Mouse (Mus musculus): ENCODE measurements at regions not wholly inside any gene's neighbourhood (a gene's known extent, or its start where the extent isn't known, plus 50 kb on each side); places are given as distances from the start of the nearest gene placed in this dataset.
"Not testable (repeated sequence)": the region's sequence is repeated elsewhere in the genome, so short reads cannot be mapped to it uniquely, and the experiment has no call there.

DNA sequence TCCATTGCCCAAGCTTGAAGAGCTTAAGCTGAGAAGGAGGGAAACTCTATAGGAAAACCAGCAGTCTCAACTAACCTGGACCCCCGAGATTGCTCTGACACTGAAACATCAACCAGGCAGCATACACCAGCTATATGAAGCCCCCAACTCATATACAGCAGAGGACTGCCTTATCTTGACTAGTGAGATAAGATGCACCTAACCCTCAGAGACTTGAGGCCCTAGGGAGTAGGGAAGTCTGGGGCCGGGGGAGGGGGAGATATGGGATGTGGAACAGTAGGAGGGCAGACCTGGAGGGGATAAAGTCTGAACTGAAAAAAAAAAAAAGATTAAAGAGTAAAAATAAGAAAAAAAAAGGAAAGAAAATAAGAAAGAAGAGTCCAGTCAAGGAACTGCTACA is 540.5 kb upstream of the Pkdcc start:
- Histone ChIP-seq H3K27ac (no peak overlapping the region), H3K9me3 (no peaks in the 10 kb centered on the region), H3K27me3 (ENCODE audit: insufficient read depth, poor library complexity, severe bottlenecking) (no peaks in the 10 kb centered on the region), H3K4me1 (replicated peaks) (no peaks in the 10 kb centered on the region), H3K36me3 (no peaks in the 10 kb centered on the region), H3K4me3 (no peak overlapping the region)
- 84% methylated on average over 2 of the region's 2 CpGs for WGBS
- DNase-seq (ENCODE audit: low spot score) = no peak

DNA sequence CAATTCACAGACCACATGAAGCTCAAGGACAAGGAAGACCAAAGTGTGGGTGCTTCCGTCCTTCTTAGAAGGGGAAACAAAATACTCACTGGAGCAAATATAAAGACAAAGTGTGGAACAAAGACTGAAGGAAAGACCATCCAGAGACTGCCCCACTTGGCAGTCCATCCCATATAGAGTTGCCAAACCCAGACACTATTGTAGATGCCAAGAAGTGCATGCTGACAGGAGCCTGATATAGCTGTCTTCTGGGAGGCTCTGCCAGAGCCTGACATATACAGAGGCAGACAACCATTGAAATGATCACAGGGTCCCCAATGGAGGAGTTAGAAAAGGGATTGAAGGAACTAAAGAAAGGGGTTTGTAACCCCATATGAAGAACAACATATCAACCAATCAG is 548.5 kb upstream of the Pkdcc start:
- not testable (repeated sequence) for H3K4me1 ChIP-seq (replicated peaks); H3K4me3 ChIP-seq; H3K27me3 ChIP-seq (ENCODE audit: insufficient read depth, poor library complexity, severe bottlenecking); H3K27ac ChIP-seq; DNase-seq (ENCODE audit: low spot score); H3K36me3 ChIP-seq; H3K9me3 ChIP-seq
- 74% methylated on average over 1 of the region's 1 CpGs for WGBS

DNA sequence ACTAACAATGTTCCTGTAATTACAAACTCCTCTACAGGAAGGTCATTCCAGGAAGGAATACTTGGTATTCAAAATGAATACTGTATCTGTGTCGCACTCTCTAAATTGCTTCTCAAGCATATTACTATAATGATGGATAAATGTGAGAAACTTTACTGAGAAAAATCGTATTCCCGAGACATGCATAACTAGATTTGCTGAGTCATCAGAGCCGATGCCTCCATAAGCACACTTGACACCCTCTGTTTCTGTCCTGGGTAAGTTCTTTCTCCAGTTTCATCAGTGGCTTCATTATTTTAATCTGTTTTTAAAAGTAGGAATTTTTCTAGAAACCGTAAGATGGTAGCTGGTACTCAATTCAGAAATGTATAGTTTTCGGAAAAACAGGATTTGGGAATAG is 550.7 kb upstream of the Pkdcc start:
- Histone ChIP-seq H3K27ac (no peak overlapping the region), H3K9me3 (no peaks in the 10 kb centered on the region), H3K4me1 (replicated peaks) (no peaks in the 10 kb centered on the region), H3K36me3 (no peaks in the 10 kb centered on the region), H3K4me3 (no peak overlapping the region), H3K27me3 (ENCODE audit: insufficient read depth, poor library complexity, severe bottlenecking) (no peaks in the 10 kb centered on the region)
- no peak for DNase-seq (ENCODE audit: low spot score)
- 93% methylated on average over 6 of the region's 6 CpGs for WGBS

DNA sequence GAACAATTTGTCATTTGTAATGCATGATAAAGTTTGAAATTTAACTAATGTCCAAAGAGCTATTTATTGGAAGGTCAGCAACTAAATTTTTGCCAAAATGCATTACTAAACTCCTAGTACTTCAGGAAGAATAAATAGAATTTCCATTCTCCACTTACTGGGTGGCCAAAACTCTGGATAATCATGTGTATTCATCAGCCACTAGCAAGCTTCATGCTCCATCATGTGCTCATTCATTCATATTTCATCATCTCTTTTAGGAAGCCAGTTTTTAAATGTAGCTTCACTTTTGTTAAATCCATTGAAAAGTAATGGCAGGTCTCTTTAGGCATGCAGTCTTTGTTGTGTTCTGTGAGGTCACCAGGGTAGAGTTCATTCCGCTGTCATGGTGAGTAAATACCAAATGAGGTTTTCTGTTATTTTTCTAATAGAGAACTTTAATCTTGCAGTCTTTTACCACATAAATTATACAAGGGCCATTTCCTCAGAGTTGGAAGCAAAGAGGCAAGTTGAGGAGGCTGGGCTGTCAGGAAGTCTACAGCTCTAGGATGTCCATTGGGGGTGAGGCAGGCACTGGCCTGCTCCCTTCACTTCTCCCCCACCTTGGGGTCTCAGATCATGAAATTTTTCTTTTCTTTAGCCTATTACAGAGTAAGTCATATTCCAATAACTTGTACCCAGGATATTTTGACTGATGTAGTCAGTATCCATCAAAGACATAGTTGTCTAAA is 578.5 kb upstream of the Pkdcc start:
- no peak overlapping the region for H3K27ac ChIP-seq
- H3K4me1 ChIP-seq (replicated peaks) = no peaks in the 10 kb centered on the region
- 87% methylated on average over 1 of the region's 1 CpGs for WGBS
- no peak overlapping the region for H3K4me3 ChIP-seq
- H3K27me3 ChIP-seq (ENCODE audit: insufficient read depth, poor library complexity, severe bottlenecking) = no peaks in the 10 kb centered on the region
- no peaks in the 10 kb centered on the region for H3K36me3 ChIP-seq
- no peaks in the 10 kb centered on the region for H3K9me3 ChIP-seq
- DNase-seq (ENCODE audit: low spot score) = no peak

DNA sequence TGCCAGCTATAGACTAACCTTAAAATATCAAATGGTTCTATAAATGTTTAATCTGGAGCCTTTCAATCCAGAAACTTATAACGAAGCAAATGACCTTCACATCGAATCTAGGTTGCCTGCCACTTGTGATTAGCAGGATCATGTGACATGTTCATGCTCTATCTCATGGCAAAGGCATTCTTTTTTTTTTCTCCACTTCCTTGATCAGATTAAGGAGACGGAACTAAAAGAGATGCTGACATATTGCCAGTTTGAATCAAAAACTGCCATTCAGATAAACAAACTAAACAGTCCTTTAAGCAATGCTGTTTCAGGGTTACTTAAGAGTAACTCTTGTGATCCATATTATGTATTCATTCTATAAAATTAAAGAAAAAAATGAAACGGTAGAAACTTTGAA is 579.2 kb upstream of the Pkdcc start:
- DNase-seq (ENCODE audit: low spot score) = no peak
- H3K4me3 ChIP-seq = no peak overlapping the region
- no peaks in the 10 kb centered on the region for H3K4me1 ChIP-seq (replicated peaks)
- 84% methylated on average over 4 of the region's 4 CpGs for WGBS
- no peaks in the 10 kb centered on the region for H3K36me3 ChIP-seq
- H3K27me3 ChIP-seq (ENCODE audit: insufficient read depth, poor library complexity, severe bottlenecking) = no peaks in the 10 kb centered on the region
- no peak overlapping the region for H3K27ac ChIP-seq
- no peaks in the 10 kb centered on the region for H3K9me3 ChIP-seq

DNA sequence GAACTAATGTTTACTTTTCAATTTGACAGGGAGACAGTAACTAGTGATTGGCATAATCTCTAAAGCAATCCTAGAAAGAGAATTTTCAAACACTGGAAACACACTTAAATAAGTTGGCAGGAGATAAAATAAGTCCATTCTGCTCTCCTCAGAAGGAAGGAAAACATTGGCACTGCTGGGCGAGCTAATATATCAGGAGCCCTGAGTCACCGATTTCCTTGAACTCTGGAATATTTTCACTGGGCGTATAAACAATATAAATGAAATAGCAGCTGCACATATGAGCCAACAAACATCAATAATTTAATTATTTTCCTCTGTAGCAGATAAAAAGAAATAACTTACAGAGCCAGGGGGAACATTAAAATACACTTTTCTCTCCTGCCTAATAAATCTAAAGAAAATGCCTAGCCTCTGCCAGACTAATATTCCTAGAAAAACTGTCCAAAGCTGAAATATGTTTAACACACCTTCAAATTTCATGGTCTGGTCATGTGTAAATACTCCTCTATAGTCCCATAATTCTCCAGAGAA is 608.4 kb upstream of the Pkdcc start:
- H3K27me3 ChIP-seq (ENCODE audit: insufficient read depth, poor library complexity, severe bottlenecking) = no peaks in the 10 kb centered on the region
- H3K36me3 ChIP-seq = no peaks in the 10 kb centered on the region
- H3K9me3 ChIP-seq = no peaks in the 10 kb centered on the region
- 91% methylated on average over 3 of the region's 3 CpGs for WGBS
- no peaks in the 10 kb centered on the region for H3K4me1 ChIP-seq (replicated peaks)
- H3K27ac ChIP-seq = no peak overlapping the region
- no peak overlapping the region for H3K4me3 ChIP-seq
- no peak for DNase-seq (ENCODE audit: low spot score)

DNA sequence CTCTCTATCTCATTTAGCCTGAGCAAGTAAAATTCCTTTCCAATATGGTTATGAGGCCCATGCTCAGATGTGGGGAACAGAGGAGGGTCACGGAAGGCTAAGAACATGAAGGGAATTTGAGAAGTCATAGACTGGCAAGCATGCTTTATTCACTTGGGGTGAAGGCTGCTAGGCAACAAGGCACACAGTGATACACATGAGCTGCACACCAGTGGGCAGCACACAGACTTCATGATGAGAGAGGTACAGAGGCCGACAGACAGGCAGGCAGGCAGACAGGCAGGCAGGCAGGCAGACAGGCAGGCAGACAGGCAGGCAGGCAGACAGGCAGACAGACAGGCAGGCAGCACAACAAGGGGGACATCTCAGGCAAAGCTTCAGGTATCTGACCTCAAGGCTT is 631.3 kb upstream of the Pkdcc start:
- H3K9me3 ChIP-seq = no peaks in the 10 kb centered on the region
- WGBS = 49% methylated on average over 2 of the region's 2 CpGs
- no peak overlapping the region for H3K4me3 ChIP-seq
- H3K27me3 ChIP-seq (ENCODE audit: insufficient read depth, poor library complexity, severe bottlenecking) = no peaks in the 10 kb centered on the region
- DNase-seq (ENCODE audit: low spot score) = peak; percentile 2
- H3K27ac ChIP-seq = no peak overlapping the region
- no peaks in the 10 kb centered on the region for H3K4me1 ChIP-seq (replicated peaks)
- H3K36me3 ChIP-seq = no peaks in the 10 kb centered on the region

DNA sequence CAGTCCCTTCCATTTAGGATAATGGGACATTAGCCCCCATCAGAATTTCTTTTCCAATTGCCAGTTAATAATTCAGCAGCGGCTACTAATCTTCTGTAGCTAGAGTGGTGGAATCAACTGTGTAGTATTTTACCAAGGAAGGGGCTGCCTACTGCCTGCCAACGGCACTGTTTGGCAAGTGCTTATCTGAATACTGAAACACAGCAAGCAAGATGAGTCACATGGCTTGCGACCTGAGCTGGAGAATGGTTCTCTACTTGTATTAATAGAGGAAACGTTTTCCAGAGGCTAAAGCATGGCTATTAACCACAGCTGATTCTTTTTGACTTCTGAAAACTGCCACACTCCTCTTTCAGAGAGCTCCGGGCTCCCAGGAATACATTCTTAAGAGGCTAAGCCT is 681.6 kb upstream of the Pkdcc start:
- Histone ChIP-seq H3K4me3 (no peak overlapping the region), H3K4me1 (replicated peaks) (no peaks in the 10 kb centered on the region), H3K36me3 (no peaks in the 10 kb centered on the region), H3K27ac (no peak overlapping the region), H3K27me3 (ENCODE audit: insufficient read depth, poor library complexity, severe bottlenecking) (no peaks in the 10 kb centered on the region), H3K9me3 (no peaks in the 10 kb centered on the region)
- DNase-seq (ENCODE audit: low spot score) = no peak
- 83% methylated on average over 5 of the region's 5 CpGs for WGBS

DNA sequence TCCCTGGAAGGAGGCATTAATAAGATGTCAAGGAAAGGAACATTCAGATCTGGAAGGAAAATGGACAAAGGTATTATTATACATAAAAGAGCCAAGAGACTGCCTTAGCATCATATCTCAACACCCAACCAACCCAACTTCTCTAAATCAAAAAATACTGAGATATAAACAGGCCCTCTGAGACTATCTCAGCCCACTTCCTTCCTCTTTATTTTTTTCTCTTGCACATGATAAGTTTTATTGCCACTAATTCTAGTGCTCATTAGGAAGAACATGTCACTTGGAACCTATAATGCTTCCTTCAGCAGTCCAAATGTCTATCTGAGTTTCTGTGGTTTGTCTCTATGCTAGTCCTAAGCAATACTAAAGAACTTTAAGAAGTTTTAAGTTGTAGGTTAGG is 697.0 kb upstream of the Pkdcc start:
- no peaks in the 10 kb centered on the region for H3K4me1 ChIP-seq (replicated peaks)
- no peak overlapping the region for H3K4me3 ChIP-seq
- H3K27me3 ChIP-seq (ENCODE audit: insufficient read depth, poor library complexity, severe bottlenecking) = no peaks in the 10 kb centered on the region
- no peaks in the 10 kb centered on the region for H3K36me3 ChIP-seq
- H3K9me3 ChIP-seq = no peaks in the 10 kb centered on the region
- H3K27ac ChIP-seq = no peak overlapping the region
- no peak for DNase-seq (ENCODE audit: low spot score)

DNA sequence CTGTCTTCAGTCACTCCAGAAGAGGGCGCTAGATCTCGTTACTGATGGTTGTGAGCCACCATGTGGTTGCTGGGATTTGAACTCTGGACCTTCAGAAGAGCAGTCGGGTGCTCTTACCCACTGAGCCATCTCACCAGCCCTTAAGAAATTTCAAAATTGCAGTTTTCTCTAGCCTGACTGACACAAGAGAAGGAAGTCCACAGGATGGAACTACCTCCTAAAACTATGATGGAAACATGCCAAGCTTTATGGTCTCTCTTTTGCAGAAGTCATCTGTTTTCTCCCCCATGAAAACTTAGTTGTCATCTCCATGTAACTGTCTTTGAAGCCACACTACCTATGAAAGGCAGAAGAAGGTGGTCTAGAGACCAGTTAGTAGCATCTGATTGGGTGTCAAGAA is 698.2 kb upstream of the Pkdcc start:
- Histone ChIP-seq H3K27ac (no peak overlapping the region), H3K36me3 (no peaks in the 10 kb centered on the region), H3K4me3 (no peak overlapping the region), H3K9me3 (no peaks in the 10 kb centered on the region), H3K27me3 (ENCODE audit: insufficient read depth, poor library complexity, severe bottlenecking) (no peaks in the 10 kb centered on the region), H3K4me1 (replicated peaks) (no peaks in the 10 kb centered on the region)
- DNase-seq (ENCODE audit: low spot score) = no peak
- 71% methylated on average over 3 of the region's 3 CpGs for WGBS

DNA sequence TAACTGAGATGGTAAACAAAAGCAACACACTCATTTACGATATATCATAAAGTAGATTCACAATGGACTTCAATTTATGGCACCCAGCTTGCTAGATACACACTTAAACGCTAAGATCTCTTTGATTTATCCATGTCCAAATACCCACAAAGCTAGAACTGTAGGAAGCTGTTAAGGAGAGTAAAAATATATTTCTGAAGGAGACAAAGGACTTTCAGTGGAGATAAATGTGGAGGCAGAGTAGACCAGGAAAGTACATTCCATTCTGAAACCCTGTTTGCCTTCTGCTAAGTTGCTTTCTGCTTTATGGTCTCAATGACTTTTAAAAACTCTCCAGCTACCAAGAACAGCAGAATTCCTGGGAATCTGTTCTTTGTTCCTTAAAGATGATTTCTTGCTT is 701.3 kb upstream of the Pkdcc start:
- no peaks in the 10 kb centered on the region for H3K4me1 ChIP-seq (replicated peaks)
- H3K27ac ChIP-seq = no peak overlapping the region
- no peak overlapping the region for H3K4me3 ChIP-seq
- H3K36me3 ChIP-seq = no peaks in the 10 kb centered on the region
- no peaks in the 10 kb centered on the region for H3K27me3 ChIP-seq (ENCODE audit: insufficient read depth, poor library complexity, severe bottlenecking)
- no peak for DNase-seq (ENCODE audit: low spot score)
- 84% methylated on average over 2 of the region's 2 CpGs for WGBS
- no peaks in the 10 kb centered on the region for H3K9me3 ChIP-seq

DNA sequence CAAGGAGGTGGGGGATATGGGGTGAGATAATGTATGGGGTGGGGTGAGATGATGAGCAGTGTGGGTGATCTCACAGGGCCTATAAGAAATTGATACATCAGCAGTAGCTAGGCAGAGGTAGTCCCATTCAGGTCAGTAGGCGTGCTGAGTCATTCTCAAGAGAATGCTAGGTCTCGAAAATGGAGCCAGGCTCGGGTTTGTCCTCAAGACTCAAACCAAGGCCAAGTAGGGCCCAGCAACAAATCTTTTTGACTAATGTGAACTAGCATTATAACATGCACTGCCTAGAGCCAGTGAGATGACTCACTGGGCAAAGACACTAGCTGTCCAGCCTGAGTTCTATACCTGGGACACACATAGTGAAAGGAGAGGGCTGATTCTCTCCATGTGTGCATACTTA is 710.8 kb upstream of the Pkdcc start:
- no peak overlapping the region for H3K27ac ChIP-seq
- no peaks in the 10 kb centered on the region for H3K27me3 ChIP-seq (ENCODE audit: insufficient read depth, poor library complexity, severe bottlenecking)
- H3K4me1 ChIP-seq (replicated peaks) = no peaks in the 10 kb centered on the region
- H3K9me3 ChIP-seq = no peaks in the 10 kb centered on the region
- no peak for DNase-seq (ENCODE audit: low spot score)
- no peak overlapping the region for H3K4me3 ChIP-seq
- 80% methylated on average over 3 of the region's 3 CpGs for WGBS
- H3K36me3 ChIP-seq = no peaks in the 10 kb centered on the region

DNA sequence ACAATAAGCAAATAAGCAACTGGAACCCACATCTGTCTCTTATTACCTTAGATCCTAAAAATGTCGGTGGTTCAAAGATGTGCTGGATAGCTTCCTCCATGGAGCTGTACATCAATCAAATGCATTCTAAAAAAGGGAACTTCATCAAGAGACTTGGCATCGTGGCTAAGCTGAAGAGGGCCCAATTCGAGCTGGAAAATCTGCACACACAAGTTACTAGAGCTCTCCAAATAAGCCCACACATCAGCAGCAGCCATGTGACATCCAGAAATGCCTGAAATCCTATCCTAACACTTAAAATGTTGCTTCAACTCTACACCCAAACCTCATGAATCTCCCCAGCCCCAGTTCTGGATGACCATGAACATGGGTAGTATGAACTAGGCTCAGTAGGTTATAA is 729.5 kb upstream of the Pkdcc start:
- no peaks in the 10 kb centered on the region for H3K9me3 ChIP-seq
- no peaks in the 10 kb centered on the region for H3K27me3 ChIP-seq (ENCODE audit: insufficient read depth, poor library complexity, severe bottlenecking)
- WGBS = 79% methylated on average over 3 of the region's 3 CpGs
- H3K4me1 ChIP-seq (replicated peaks) = no peaks in the 10 kb centered on the region
- no peak overlapping the region for H3K4me3 ChIP-seq
- no peak for DNase-seq (ENCODE audit: low spot score)
- no peaks in the 10 kb centered on the region for H3K36me3 ChIP-seq
- H3K27ac ChIP-seq = no peak overlapping the region

DNA sequence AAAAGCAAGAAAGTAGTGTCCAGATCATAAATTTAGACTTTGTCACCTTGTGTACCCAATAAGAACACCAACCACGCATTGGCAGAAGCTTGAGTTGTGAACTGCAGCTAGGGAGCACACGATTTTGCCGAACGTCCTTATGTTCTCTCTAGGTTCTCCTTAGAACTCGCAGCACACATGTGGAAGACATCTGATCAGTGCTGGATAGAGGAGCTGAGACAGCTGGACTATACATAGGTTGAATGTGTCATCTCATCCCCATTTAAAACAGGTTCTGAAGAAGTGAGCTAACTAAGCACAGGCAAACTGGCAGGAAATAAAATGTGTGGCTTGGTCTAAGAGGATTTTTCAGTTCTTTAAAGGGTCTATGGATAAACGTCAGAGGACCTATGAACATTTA is 730.5 kb upstream of the Pkdcc start:
- DNase-seq (ENCODE audit: low spot score) = no peak
- Histone ChIP-seq H3K4me1 (replicated peaks) (no peaks in the 10 kb centered on the region), H3K27me3 (ENCODE audit: insufficient read depth, poor library complexity, severe bottlenecking) (no peaks in the 10 kb centered on the region), H3K27ac (no peak overlapping the region), H3K36me3 (no peaks in the 10 kb centered on the region), H3K9me3 (no peaks in the 10 kb centered on the region), H3K4me3 (no peak overlapping the region)
- 93% methylated on average over 6 of the region's 6 CpGs for WGBS

Measured in hindbrain, embryonic 10.5 days (tissue).